Mouse (Mus musculus): ENCODE data around the gene Evc2. TPM values are rescaled to one million over a fixed set of nuclear protein-coding genes. Genes with fewer than 3 reads are reported as not detected.

Evc2 gene
- 18.3 TPM in 2 replicates for polyA plus RNA-seq (2014; fragmentation: Nextera tagmentation; extraction: Ambion mirVana)

GRCm38 (mm10) chr5:37338288-37338687 is at the start of gene Evc2:
TSS of gene Evc2 (plus strand) at chr5:37338499.
- ATAC-seq (ENCODE audit: insufficient number of reproducible peaks, low FRiP score, low TSS enrichment, low read depth): peak; percentile 83
- Histone ChIP-seq H3K4me2 (ENCODE audit: low read depth, severe bottlenecking) (peak within 1 kb of the TSS; percentile 79), H3K4me3 (ENCODE audit: low read depth, low read length) (peak within 1 kb of the TSS; percentile 66), H3K36me3 (ENCODE audit: control insufficient read depth, insufficient read depth, low read length) (no peaks in the 10 kb centered on the region), H3K4me1 (ENCODE audit: control insufficient read depth, insufficient read depth, low read length) (peaks cover 18% of the 10 kb centered on the region), H3K27ac (replicated peaks; ENCODE audit: low read depth, low read length) (peak within 1 kb of the TSS; percentile 63; the same call in 1 of the 2 replicates), H3K9ac (ENCODE audit: low read length) (peak within 1 kb of the TSS; percentile 68), H3K27me3 (ENCODE audit: control insufficient read depth, insufficient read depth, low read length) (no peaks in the 10 kb centered on the region), H3K9me3 (ENCODE audit: control insufficient read depth, low read length) (no peaks in the 10 kb centered on the region)
- DNase-seq (ENCODE audit: low spot score): peak; percentile 90
- under 1% methylated on average over 27 of the region's 27 CpGs for WGBS

- Histone ChIP-seq H3K9me3 (ENCODE audit: control insufficient read depth, low read length) (no peaks in the 10 kb centered on the region), H3K4me2 (ENCODE audit: low read depth, severe bottlenecking) (no peak overlapping the region), H3K27me3 (ENCODE audit: control insufficient read depth, insufficient read depth, low read length) (no peaks in the 10 kb centered on the region), H3K4me3 (ENCODE audit: low read depth, low read length) (no peak overlapping the region), H3K27ac (replicated peaks; ENCODE audit: low read depth, low read length) (no peak overlapping the region), H3K36me3 (ENCODE audit: control insufficient read depth, insufficient read depth, low read length) (no peaks in the 10 kb centered on the region), H3K9ac (ENCODE audit: low read length) (no peak overlapping the region), H3K4me1 (ENCODE audit: control insufficient read depth, insufficient read depth, low read length) (no peaks in the 10 kb centered on the region)
- 25% methylated on average over 3 of the region's 3 CpGs for WGBS
- ATAC-seq (ENCODE audit: insufficient number of reproducible peaks, low FRiP score, low TSS enrichment, low read depth) (no peak), DNase-seq (ENCODE audit: low spot score) (peak; percentile 59)
Measured at GRCm38 (mm10) chr5:37289236-37289635, 49.1 kb upstream of the Evc2 start.

- WGBS: 77% methylated on average over 9 of the region's 9 CpGs
- ATAC-seq (ENCODE audit: insufficient number of reproducible peaks, low FRiP score, low TSS enrichment, low read depth) (no peak), DNase-seq (ENCODE audit: low spot score) (peak; percentile 41)
- Histone ChIP-seq H3K27me3 (ENCODE audit: control insufficient read depth, insufficient read depth, low read length) (no peaks in the 10 kb centered on the region), H3K9ac (ENCODE audit: low read length) (no peak overlapping the region), H3K9me3 (ENCODE audit: control insufficient read depth, low read length) (no peaks in the 10 kb centered on the region), H3K4me3 (ENCODE audit: low read depth, low read length) (no peak overlapping the region), H3K27ac (replicated peaks; ENCODE audit: low read depth, low read length) (no peak overlapping the region), H3K36me3 (ENCODE audit: control insufficient read depth, insufficient read depth, low read length) (no peaks in the 10 kb centered on the region), H3K4me2 (ENCODE audit: low read depth, severe bottlenecking) (no peak overlapping the region), H3K4me1 (ENCODE audit: control insufficient read depth, insufficient read depth, low read length) (no peaks in the 10 kb centered on the region)
Measured at GRCm38 (mm10) chr5:37290983-37291382, 47.3 kb upstream of the Evc2 start.

GRCm38 (mm10) chr5:37296717-37297116 is 41.6 kb upstream of the Evc2 start:
- DNase-seq (ENCODE audit: low spot score) (no peak), ATAC-seq (ENCODE audit: insufficient number of reproducible peaks, low FRiP score, low TSS enrichment, low read depth) (no peak)
- Histone ChIP-seq H3K27ac (replicated peaks; ENCODE audit: low read depth, low read length) (no peak overlapping the region), H3K4me2 (ENCODE audit: low read depth, severe bottlenecking) (no peak overlapping the region), H3K27me3 (ENCODE audit: control insufficient read depth, insufficient read depth, low read length) (no peaks in the 10 kb centered on the region), H3K36me3 (ENCODE audit: control insufficient read depth, insufficient read depth, low read length) (no peaks in the 10 kb centered on the region), H3K4me1 (ENCODE audit: control insufficient read depth, insufficient read depth, low read length) (no peaks in the 10 kb centered on the region), H3K9me3 (ENCODE audit: control insufficient read depth, low read length) (no peaks in the 10 kb centered on the region), H3K9ac (ENCODE audit: low read length) (no peak overlapping the region), H3K4me3 (ENCODE audit: low read depth, low read length) (no peak overlapping the region)
- WGBS: 84% methylated on average over 10 of the region's 10 CpGs

GRCm38 (mm10) chr5:37298370-37298769 is 39.9 kb upstream of the Evc2 start:
- H3K27ac ChIP-seq (replicated peaks; ENCODE audit: low read depth, low read length): no peak overlapping the region
- H3K4me3 ChIP-seq (ENCODE audit: low read depth, low read length): no peak overlapping the region
- H3K9me3 ChIP-seq (ENCODE audit: control insufficient read depth, low read length): no peaks in the 10 kb centered on the region
- WGBS: 25% methylated on average over 7 of the region's 7 CpGs
- DNase-seq (ENCODE audit: low spot score): peak; percentile 52
- H3K4me2 ChIP-seq (ENCODE audit: low read depth, severe bottlenecking): no peak overlapping the region
- H3K4me1 ChIP-seq (ENCODE audit: control insufficient read depth, insufficient read depth, low read length): no peaks in the 10 kb centered on the region
- H3K36me3 ChIP-seq (ENCODE audit: control insufficient read depth, insufficient read depth, low read length): no peaks in the 10 kb centered on the region
- H3K27me3 ChIP-seq (ENCODE audit: control insufficient read depth, insufficient read depth, low read length): no peaks in the 10 kb centered on the region
- no peak overlapping the region for H3K9ac ChIP-seq (ENCODE audit: low read length)
- no peak for ATAC-seq (ENCODE audit: insufficient number of reproducible peaks, low FRiP score, low TSS enrichment, low read depth)

GRCm38 (mm10) chr5:37310026-37310425 is 28.3 kb upstream of the Evc2 start:
- ATAC-seq (ENCODE audit: insufficient number of reproducible peaks, low FRiP score, low TSS enrichment, low read depth): no peak

GRCm38 (mm10) chr5:37312980-37313722 is 25.1 kb upstream of the Evc2 start:
- Histone ChIP-seq H3K36me3 (ENCODE audit: control insufficient read depth, insufficient read depth, low read length) (peaks cover 17% of the 10 kb centered on the region; the same call in 1 of the 2 replicates), H3K4me2 (ENCODE audit: low read depth, severe bottlenecking) (no peak overlapping the region), H3K4me3 (ENCODE audit: low read depth, low read length) (no peak overlapping the region), H3K4me1 (ENCODE audit: control insufficient read depth, insufficient read depth, low read length) (no peaks in the 10 kb centered on the region), H3K27ac (replicated peaks; ENCODE audit: low read depth, low read length) (no peak overlapping the region), H3K27me3 (ENCODE audit: control insufficient read depth, insufficient read depth, low read length) (no peaks in the 10 kb centered on the region), H3K9ac (ENCODE audit: low read length) (no peak overlapping the region), H3K9me3 (ENCODE audit: control insufficient read depth, low read length) (no peaks in the 10 kb centered on the region)
- 86% methylated on average over 12 of the region's 12 CpGs for WGBS
- DNase-seq (ENCODE audit: low spot score) (no peak), ATAC-seq (ENCODE audit: insufficient number of reproducible peaks, low FRiP score, low TSS enrichment, low read depth) (no peak)

More at GRCm38 (mm10) chr5:37310026-37310425, 28.3 kb upstream of the Evc2 start:
- peaks cover 9% of the 10 kb centered on the region; the same call in 1 of the 2 replicates for H3K36me3 ChIP-seq (ENCODE audit: control insufficient read depth, insufficient read depth, low read length)
- no peak for DNase-seq (ENCODE audit: low spot score)
- WGBS: 84% methylated on average over 9 of the region's 9 CpGs
- no peaks in the 10 kb centered on the region for H3K4me1 ChIP-seq (ENCODE audit: control insufficient read depth, insufficient read depth, low read length)
- no peaks in the 10 kb centered on the region for H3K9me3 ChIP-seq (ENCODE audit: control insufficient read depth, low read length)
- H3K27ac ChIP-seq (replicated peaks; ENCODE audit: low read depth, low read length): no peak overlapping the region
- no peak overlapping the region for H3K9ac ChIP-seq (ENCODE audit: low read length)
- no peak overlapping the region for H3K4me3 ChIP-seq (ENCODE audit: low read depth, low read length)
- no peak overlapping the region for H3K4me2 ChIP-seq (ENCODE audit: low read depth, severe bottlenecking)
- no peaks in the 10 kb centered on the region for H3K27me3 ChIP-seq (ENCODE audit: control insufficient read depth, insufficient read depth, low read length)

- Histone ChIP-seq H3K27ac (replicated peaks; ENCODE audit: low read depth, low read length) (no peak overlapping the region), H3K36me3 (ENCODE audit: control insufficient read depth, insufficient read depth, low read length) (peaks cover 11% of the 10 kb centered on the region; the same call in 1 of the 2 replicates)
- 91% methylated on average over 6 of the region's 6 CpGs for WGBS
Measured at GRCm38 (mm10) chr5:37318715-37319114, 19.6 kb upstream of the Evc2 start.

More at GRCm38 (mm10) chr5:37318715-37319114, 19.6 kb upstream of the Evc2 start:
- Histone ChIP-seq H3K9me3 (ENCODE audit: control insufficient read depth, low read length) (no peaks in the 10 kb centered on the region), H3K9ac (ENCODE audit: low read length) (no peak overlapping the region), H3K4me1 (ENCODE audit: control insufficient read depth, insufficient read depth, low read length) (no peaks in the 10 kb centered on the region), H3K4me2 (ENCODE audit: low read depth, severe bottlenecking) (no peak overlapping the region), H3K27me3 (ENCODE audit: control insufficient read depth, insufficient read depth, low read length) (no peaks in the 10 kb centered on the region), H3K4me3 (ENCODE audit: low read depth, low read length) (no peak overlapping the region)
- no peak for ATAC-seq (ENCODE audit: insufficient number of reproducible peaks, low FRiP score, low TSS enrichment, low read depth)
- no peak for DNase-seq (ENCODE audit: low spot score)

Measured in limb, embryonic 11.5 days (tissue).